Mouse (Mus musculus) retina, postnatal 7 days (tissue): Measurements from ENCODE around the gene Nrarp.

Experiments used
- DNase-seq: peaks from one replicate; pipeline ENCODE4 v3.0.0-alpha.2; 2012; ENCODE audit warnings: low read depth, low spot score

Nrarp gene

DNA sequence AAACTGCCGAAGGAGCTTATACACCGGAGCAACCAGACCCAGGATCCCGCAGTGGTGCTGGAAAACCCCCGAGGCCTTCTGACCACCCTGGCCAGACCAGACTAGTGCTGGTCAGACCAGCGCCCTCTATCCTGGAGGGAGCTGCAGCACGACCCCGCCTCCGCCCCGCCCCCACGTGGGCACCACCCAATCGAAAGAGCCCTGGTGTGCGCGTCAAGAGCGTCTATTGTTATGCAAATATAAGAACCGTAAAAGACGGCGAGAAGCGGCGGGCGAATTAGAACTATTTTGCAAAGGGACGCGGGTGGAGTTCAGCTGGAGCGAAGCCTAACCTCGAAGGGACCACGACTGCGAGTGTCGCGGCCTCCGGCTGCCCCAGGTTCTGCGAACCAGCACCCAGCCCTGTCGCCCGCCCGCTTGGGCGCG is at the start of gene Nrarp:
Gene Nrarp, plus strand, starts transcription at position 281 of the 426 bp plus-strand sequence.
- DNase-seq: peak; percentile 82

DNA sequence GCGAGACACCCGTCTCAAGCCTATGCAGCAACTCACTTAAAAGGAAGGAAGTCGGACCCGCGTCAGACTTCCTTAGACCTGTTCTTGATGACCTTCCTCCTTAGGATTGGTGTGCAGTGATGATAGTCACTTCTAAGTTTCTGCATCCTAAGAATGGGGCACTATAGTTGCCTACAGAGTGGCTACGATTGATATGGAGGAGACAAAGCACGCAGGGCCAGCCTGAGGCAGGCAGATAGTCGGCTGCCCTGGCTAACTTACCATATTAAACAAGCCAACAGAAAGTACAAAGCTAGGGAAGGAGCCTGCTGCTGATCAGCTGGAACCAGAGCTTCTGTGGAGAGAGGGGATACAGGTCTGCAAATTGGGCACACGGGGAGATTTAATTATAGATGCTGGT is 49.0 kb upstream of the Nrarp start:
- DNase-seq: no peak

DNA sequence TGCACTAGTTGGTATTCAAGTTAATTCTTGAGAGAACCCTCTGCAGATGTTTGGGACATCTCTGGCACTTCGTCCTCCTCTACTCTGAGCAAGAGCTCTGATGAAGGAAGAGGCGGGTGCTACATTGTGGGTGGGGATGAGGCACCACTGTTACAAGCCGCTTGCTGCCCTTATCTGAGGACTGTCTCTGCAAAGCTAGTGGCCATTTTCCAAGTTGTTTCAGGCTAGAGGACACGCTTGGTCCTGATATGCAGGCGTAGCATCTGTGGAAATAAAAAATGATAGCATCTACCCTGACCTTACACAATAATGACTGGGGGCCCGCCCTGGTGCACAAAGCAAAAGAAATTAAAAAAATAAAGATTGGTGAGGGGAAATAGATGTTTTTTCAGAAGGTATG is 42.7 kb upstream of the Nrarp start:
- DNase-seq: no peak

DNA sequence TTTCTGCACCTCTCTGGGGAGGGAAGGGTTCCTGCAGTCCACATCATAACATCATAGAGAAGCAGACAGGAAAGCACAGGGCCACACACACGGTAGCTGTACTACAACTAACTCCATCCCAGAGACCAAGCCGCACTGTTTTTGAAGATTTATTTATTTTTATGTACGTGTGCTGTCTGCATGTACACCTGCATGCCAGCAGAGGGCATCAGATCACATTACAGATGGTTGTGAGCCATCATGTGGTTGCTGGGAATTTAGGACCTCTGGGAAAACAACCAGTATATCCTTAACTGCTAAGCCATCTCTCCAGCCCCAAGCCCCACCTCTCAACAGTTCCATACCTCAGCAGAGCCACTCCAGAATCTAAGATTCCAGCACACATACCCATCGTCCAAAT is 39.4 kb upstream of the Nrarp start:
- no peak for DNase-seq

DNA sequence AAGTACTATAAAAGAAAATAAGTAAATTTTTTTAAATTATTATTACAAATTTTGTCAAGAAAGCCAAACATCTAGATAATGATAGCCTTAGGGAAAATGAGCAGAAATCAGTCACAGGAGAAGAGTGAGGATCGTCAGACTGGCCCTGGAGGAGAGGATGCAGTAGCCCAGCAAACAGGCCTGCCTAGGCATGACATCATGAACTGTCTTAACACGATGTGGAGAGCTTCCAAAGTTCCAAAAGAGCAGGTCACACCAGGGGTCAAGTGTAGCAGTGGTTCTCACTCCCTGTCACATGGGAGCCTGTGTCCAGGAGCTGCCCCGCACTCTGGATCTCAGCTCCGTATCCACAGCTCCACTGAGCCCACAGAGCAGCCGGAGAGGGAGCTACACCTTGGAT is 38.6 kb upstream of the Nrarp start:
- DNase-seq: no peak

DNA sequence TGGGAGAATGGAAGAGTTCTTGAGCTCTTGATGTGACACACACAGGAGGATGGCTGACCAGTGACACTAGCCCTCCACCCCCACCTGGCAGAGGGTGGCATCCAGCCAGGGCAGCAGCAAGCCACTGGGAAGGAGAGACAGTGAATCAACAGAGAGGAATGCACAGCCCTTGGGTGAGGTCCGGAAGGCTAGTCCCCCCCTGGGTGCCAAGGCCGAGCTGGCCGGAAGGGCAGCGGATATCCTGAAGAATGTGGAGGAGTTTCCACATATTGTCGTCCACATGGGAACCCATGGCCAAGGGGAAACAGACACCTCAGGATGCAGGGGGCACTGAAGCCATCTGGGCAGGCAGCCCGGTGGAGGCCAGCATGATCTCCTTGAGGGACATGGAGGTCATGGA is 35.2 kb upstream of the Nrarp start:
- DNase-seq: no peak

DNA sequence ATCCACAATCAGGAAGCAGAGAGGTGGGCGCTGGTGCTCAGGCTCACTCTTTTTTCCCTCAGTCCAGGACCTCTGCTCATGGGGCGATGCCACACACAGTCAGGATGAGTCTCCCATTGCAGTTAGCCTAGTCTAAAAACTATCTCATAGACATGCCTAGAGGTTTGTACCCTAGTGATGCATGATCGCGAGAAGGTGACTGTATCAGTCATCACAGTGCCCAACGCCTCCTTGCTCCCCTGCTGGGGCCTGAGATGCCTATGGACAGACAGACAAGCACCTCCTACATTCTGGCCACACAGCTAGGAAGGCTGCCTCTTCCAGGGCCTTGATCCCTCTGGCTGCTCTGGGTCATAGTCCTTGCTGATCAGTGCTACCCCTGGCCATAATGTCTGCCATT is 33.2 kb upstream of the Nrarp start:
- no peak for DNase-seq

DNA sequence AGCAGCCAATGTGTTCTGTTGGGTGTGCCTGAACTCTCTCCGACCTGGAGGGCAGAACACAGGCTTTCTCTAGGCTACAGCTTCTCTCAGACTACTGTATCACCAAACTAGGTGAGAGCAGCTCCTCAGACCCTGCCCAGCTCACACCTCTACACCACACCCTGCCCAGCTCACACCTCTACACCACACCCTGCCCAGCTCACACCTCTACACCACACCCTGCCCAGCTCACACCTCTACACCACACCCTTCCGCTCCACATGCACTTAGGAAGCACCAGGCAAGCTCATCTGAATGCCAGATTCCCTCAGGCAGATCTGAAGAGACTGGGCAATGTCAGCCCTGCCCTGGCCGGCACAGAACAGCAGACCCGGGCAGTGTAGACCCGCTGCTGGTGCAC is 32.7 kb upstream of the Nrarp start:
- DNase-seq: no peak

DNA sequence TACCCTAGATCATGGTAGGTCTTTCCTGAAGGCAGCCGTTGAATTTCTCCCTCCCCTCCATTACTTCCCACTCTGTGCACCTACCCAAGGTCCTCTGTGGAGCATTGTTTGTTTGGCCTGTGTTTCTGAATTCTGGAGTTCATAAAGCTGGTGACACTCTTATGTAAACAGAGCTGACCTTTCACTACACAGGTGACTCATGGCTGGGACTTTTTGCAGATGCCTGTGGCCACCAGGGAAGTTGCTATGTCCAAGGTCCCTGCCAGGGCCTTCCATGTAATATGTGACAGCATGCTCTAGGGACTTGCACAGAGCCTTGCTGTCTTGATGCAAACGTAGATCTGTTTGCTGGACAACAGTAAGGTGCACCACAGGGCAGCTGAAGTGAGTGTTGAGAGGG is 30.9 kb upstream of the Nrarp start:
- DNase-seq: no peak

DNA sequence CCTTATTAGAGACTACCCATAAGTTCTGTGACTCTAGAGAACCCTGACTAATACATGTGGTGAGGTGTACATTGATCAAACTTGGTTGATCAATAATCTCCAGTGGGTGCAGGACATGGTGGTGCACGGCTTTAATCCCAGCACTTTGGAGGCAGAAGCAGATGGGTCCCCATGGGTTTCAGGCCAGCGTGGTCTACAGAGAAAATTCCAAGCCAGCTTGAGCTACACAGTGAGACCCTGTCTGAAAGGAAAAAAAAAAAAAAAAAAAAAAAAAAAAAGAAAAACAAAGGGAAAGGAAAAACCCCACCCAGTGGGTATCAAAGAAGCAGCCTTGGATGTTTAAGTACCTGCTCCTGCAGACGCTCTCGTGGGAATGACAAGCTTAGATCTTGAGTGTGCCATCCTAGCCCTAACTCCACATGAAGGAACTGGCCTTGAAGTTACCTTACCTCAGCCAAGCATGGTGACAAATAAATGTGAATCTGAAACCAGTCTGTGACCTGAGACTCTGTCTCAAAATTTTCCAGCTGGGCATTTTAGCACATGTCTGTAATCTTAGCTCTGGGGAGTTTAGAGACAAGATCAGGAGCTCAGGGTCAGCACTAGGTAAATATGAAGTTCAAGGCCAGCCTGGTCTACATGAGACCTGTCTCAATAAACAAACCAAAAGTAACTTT is 29.1 kb upstream of the Nrarp start:
- no peak for DNase-seq

DNA sequence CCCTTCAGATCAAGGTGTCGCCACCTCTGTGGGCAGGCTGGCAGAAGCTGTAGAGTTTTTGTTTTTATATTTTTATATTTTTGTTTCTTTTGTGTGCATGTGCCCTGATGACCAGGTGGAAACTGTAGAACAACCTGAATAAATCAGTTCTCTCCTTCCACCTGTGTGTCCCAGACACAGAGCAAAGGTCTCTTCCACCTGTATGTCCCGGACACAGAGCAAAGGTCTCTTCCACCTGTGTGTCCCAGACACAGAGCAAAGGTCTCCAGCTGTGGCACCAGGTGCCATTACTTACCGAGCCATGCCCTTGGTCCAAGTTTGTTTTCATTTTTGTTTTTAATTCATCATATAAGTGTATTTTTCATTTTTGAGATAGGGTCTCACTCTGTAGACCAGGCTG is 24.4 kb upstream of the Nrarp start:
- no peak for DNase-seq

DNA sequence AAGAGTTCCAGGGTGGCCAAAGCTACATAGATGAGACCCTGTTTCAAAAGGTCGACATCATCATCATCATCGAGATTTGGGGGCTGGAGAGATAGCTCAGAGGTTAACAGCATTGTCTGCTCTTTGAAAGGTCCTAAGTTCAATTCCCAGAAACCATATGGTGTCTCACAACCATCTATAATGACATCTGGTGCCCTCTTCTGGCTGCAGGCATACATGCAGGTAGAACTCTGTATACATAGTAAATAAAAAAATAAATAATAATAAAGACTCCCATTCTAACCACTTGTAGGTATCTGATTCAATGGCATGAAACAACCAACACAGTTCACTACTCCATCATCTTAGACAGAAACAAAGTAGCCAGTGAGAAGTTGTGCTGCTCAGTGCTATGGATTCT is 23.6 kb upstream of the Nrarp start:
- no peak for DNase-seq

DNA sequence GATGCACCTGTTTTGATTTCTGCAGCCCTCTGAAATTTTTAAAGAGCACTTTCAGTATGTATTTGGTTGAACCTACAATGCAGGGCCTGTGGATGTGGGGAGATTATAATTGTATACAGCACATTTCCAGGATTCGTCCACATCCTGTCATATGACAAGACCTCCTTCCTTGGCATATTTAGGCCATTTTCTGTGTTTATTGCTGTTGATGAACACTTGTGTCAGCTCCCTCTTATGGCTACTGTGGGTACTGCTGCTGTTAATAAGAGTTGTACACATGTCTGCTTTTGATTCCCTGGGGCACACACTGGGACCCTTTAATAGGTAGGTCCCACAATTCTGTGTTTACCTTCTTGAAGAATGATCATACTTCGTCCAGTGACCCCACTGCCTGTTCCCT is 22.9 kb upstream of the Nrarp start:
- peak; percentile 45 for DNase-seq

DNA sequence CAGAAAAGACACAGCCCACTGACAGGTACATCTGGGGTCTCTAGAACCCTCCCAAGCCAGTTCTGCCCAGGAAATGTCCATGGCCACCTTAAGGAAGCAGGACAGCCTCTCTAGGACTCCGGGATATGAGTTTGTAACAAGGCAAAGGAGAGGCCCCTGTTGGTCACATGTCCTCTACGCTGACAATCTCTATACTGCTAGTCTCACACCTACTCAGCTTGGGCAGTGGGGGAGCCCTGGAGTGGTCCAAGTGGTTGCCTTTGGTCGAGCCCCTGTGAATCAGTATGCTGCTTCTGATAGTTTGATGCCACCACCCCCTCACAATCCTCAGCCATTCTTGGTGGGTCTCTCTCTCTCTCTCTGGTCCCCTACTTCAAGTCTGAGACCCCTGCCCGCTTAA is 13.1 kb upstream of the Nrarp start:
- no peak for DNase-seq

DNA sequence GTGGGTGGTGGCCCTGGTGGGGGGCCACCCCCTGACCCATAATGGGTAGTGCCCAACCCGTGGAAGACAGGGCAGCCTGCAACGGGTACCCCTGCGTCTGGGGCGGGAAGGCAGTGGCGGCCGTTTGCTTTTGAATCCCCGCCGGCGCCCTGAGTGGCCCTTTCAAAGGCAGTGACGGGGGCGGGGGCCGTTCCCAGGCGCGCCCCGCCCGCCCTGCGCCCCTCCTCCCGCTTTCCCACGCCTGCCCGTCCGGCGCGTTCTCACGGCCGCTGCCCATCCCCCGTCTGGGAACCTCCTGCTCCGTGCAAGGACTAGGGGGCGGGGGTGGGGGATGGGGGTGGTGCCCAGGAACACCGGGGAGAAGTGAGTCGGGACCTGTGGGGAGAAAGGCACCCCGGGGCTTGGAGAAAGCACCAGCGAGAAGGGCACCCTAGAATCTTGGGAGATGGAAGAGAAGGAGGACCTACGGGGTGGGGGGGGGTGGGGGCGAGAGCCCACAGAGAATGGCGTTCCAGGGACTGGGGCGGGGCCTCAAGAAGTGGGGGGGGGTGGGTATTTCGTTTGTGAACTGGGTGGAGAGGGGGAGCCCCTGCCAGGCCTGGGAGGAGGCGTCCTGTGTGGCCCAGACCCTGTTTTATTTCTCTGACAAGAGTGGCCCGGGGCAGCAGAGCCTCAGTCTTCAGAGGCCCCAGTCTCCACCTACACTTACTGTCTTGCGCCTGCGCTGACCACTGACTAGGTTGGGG is 12.5 kb upstream of the Nrarp start:
- peak; percentile 24 for DNase-seq

DNA sequence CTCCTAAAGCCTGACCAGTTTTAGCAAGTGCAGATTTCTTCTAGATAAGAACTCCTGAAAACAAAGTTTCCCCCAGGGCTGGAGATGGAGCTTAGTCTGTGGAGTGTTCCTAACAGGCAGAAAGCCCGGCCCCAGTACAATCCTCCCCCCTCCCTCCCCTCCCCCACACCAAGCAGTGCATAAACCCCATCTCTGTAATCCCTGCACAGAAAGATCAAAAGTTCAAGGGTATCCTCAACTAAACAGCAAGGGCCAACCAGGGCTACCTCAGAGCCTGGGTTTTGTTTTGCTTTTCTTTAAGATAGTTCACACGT is 11.9 kb upstream of the Nrarp start:
- DNase-seq: no peak

DNA sequence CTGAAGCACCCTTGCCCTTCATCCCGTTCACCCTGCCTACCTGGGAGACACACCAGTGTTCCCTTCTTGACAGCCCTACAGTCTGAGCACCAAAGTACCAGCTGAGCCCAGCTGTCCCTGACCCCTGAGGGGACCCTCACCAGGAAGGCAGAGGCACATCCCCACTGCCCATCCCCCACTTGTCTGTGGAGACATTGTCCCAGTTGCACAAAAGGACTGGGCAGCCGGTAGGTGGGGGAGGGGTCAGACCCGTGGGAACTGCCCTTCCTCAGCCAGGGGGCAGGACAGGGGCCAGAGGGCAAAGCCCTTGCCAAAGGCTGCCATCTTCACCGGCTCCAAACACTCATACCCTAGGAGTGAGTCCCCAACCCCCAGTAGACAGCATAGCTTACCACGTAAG is 10.8 kb upstream of the Nrarp start:
- no peak for DNase-seq

DNA sequence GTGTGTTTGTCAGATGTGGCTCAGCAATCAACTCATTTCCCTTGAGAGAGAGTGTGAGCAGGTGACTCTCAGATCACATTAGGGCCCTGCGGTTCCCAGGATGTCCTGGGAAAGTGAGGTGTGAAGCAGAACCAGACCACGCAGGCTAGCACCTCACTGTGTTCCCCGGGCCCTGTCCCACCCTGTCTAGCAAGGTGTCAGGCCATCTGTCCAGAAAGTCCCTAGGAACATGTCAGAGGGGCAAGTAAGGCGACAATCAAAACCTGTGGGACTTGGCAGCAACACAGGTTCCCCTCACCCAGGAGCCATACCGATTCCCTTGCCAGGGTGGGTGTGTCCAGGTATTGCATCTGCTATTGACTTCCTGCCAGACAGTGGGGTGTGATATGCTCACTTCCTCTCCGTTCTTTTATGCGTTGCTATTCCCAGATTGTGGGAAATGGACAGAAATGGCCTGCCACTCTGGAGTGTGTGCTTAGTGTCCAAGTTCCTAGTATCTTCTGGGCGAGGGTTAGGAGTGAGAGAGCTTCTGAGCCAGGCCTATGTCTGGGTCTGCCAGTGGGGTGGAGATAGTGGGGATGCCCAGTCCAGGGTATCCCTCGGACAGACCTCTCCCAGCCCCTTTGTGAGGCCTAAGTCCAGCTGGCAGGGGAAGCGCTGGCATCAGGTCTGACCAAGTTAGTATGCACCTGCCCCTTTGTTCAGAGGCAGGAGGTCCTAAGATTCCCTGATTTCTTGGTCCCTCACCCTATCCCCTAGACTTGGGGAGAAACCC is 10.0 kb upstream of the Nrarp start:
- DNase-seq: no peak

DNA sequence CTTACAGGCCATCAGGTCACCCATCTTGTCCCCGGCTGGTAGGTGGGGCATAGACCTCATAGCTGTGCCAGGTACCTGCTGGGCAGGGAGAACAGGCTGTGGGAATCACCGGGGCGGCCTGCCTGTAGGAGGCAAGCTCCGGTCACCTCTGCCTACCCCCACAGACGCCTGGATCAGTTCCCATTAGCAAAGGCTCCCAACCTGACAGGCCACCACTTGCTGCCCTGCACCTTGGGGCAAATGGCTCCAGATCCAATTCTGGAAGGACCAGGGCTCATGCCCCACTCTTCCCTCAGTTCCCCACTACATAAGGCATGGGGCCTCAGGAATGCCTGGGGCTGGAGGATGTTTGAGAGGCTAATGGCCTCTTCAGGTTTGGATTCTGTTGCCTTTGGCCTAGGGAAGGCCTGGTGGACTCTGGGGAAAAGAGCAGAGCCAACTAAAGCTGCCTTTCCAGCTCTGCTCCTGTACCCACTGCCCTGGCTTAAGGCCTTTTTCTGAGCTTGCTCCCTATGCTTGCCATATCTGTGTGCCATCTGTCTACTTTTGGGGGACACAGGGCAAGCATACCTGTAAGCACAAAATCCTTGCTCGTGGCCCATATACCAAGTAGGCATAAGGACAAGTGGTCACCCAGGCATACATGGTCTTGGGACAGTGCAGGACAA is 9.3 kb upstream of the Nrarp start:
- no peak for DNase-seq

DNA sequence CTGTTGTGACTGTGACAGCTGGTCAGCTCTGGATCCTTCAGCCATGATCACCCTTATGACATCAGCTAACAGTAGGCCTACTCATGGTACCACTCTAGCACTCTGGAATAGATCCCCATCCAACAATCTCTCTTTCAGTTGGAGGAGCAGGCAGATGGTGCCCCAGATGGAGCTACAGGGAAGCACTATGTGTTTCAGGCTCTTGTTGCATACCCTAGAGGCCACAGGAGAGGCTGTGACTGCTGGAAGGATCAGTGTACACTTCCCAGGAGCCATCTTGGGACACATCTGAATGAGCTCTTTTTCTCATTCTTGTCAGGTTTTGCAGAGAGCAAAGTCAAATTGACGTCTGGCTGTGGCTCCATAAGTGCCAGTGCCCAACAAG is 8.8 kb upstream of the Nrarp start:
- DNase-seq: no peak

DNA sequence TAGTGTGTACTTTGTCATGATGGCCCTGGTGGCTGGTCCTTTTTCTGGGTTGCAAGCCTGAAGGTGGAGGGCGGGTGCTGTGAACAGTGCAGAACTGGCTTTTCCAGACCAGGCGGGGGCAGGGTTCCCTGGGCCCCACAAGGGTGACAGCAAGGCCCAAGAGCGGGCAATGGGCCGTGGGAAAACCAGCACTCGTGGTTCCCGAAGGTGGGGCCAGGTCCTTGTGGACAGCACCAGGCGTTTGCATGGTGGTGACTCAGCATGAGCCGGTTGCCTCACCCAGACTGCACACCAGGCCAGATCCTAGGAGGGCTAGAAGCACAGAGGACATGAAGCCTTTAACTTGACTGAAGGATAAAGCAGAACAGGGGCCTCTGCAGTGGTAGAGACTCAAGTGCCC is 7.9 kb upstream of the Nrarp start:
- DNase-seq: no peak

DNA sequence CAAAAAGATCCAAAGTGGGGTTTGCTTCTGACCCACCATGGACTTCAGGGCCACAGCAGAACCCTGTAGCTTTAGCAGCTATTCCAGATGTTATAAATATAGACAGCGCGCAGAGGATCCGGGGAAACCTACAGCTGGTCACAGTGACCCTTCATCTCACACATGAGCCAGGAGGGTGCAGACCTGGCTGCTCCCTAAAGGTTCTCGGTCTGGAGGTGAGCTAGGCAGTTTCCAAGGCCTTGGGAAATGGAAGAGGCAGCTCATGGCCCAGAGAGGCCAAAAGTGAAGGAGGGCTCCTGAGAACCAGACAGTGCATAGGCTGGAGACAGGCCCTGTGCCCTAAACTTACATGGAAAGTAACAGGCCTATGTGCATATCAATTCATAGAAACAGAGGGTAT is 6.7 kb upstream of the Nrarp start:
- no peak for DNase-seq
